Mouse (Mus musculus) left cerebral cortex, adult 2 months (tissue): Measurements from ENCODE around the gene Mrpl23. TPM values are rescaled to one million over a fixed set of nuclear protein-coding genes. Genes with fewer than 3 reads are reported as not detected.

Experiments used
- DNase-seq, 2 experiments: peaks; one replicate each; pipeline ENCODE4 v3.0.0; 2021 to 2022; ENCODE audit warnings: low spot score in 2 of 2, mixed read lengths in 1 of 2; ENCODE audit errors: extremely low spot score in 1 of 2
- H3K27ac ChIP-seq: fragments of 200-600 bp; 2 replicates; pipeline ENCODE4 v1.8.1; 2022
- H3K4me3 ChIP-seq: fragments of 200-600 bp; 2 replicates; pipeline ENCODE4 v1.8.1; 2022
- CTCF ChIP-seq: fragments of 200-600 bp; IDR thresholded peaks from 2 replicates; pipeline ENCODE4 v1.8.1; 2022; ENCODE audit warnings: antibody characterized with exemption, mild to moderate bottlenecking, moderate library complexity
- intact Hi-C: fragments of 180-260 bp; cut with DNase I; formaldehyde crosslinking; loops from one replicate; pipeline ENCODE4 v1.15.1; 2025
- total RNA-seq, 2 experiments: library from RNA; stranded (reverse); gene quantifications; 2 replicates each; pipeline ENCODE4 v1.2.3; 2021

The Mrpl23 gene
- total RNA-seq, 2 experiments from 2014 or later: 4.7 to 6.7 TPM

- Histone ChIP-seq H3K4me3 (no peak overlapping the region), H3K27ac (no peak overlapping the region)
- intact Hi-C loops: no loop called here
- TF ChIP-seq CTCF: no peak
- no peak for DNase-seq
These were observed 9.1 kb upstream of the Mrpl23 start for GRCm38 (mm10) chr7:142523200-142523990.

GRCm38 (mm10) chr7:142525342-142526178 is 6.9 kb upstream of the Mrpl23 start:
- H3K27ac ChIP-seq: no peak overlapping the region
- intact Hi-C loops: no loop called here
- DNase-seq: no peak
- no peak for TF ChIP-seq CTCF
- no peak overlapping the region for H3K4me3 ChIP-seq

GRCm38 (mm10) chr7:142529350-142529749 is 3.1 kb upstream of the Mrpl23 start:
- TF ChIP-seq CTCF: no peak
- Histone ChIP-seq H3K4me3 (no peak overlapping the region), H3K27ac (no peak overlapping the region)
- no peak for DNase-seq
- intact Hi-C loops: no loop called here

GRCm38 (mm10) chr7:142531973-142532521 is 439 bp upstream of the Mrpl23 start:
- DNase-seq: no peak
- intact Hi-C loops: loop anchor here (2.0 kb wide), 1 partner anchor 197 kb away; no protein-coding TSS in a partner anchor
- TF ChIP-seq CTCF: no peak
- Histone ChIP-seq H3K27ac (no peak overlapping the region), H3K4me3 (no peak overlapping the region)

GRCm38 (mm10) chr7:142533059-142533855 is 771 bp downstream of the Mrpl23 start:
- TF ChIP-seq CTCF: peak; percentile 94
- intact Hi-C loops: loop anchor here (2.0 kb wide), 1 partner anchor 198 kb away; no protein-coding TSS in a partner anchor
- H3K4me3 ChIP-seq: peak overlapping the region; percentile 84
- H3K27ac ChIP-seq: peak overlapping the region; percentile 87
- DNase-seq: peak; percentile 83 to 88

- TF ChIP-seq CTCF: no peak
- intact Hi-C loops: no loop called here
- no peak overlapping the region for H3K4me3 ChIP-seq
- no peak for DNase-seq
- H3K27ac ChIP-seq: no peak overlapping the region
These were observed 2.6 kb downstream of the Mrpl23 start for GRCm38 (mm10) chr7:142535116-142535515.

GRCm38 (mm10) chr7:142535832-142536231 is 3.3 kb downstream of the Mrpl23 start:
- TF ChIP-seq CTCF: no peak
- intact Hi-C loops: no loop called here
- H3K4me3 ChIP-seq: no peak overlapping the region
- DNase-seq: no peak
- H3K27ac ChIP-seq: no peak overlapping the region

GRCm38 (mm10) chr7:142537181-142537580 is 4.7 kb downstream of the Mrpl23 start:
- no peak overlapping the region for H3K4me3 ChIP-seq
- H3K27ac ChIP-seq: no peak overlapping the region
- no peak for TF ChIP-seq CTCF
- no peak for DNase-seq
- intact Hi-C loops: no loop called here

GRCm38 (mm10) chr7:142537879-142538278 is 5.4 kb downstream of the Mrpl23 start:
- TF ChIP-seq CTCF: peak; percentile 95
- Histone ChIP-seq H3K4me3 (no peak overlapping the region), H3K27ac (no peak overlapping the region)
- intact Hi-C loops: loop anchor here (2.0 kb wide), 2 partner anchors 43 to 135 kb away; no protein-coding TSS in a partner anchor
- DNase-seq: peak; percentile 29 to 67

- no peak for TF ChIP-seq CTCF
- no peak overlapping the region for H3K27ac ChIP-seq
- intact Hi-C loops: loop anchor here (2.0 kb wide), 2 partner anchors 43 to 135 kb away; no protein-coding TSS in a partner anchor
These were observed 5.8 kb downstream of the Mrpl23 start for GRCm38 (mm10) chr7:142538291-142538690.

GRCm38 (mm10) chr7:142538766-142539165 is 6.3 kb downstream of the Mrpl23 start:
- intact Hi-C loops: loop anchor here (2.0 kb wide), 2 partner anchors 42 to 134 kb away; no protein-coding TSS in a partner anchor
- TF ChIP-seq CTCF: no peak
- H3K27ac ChIP-seq: no peak overlapping the region
- no peak overlapping the region for H3K4me3 ChIP-seq
- no peak for DNase-seq

More at GRCm38 (mm10) chr7:142538291-142538690, 5.8 kb downstream of the Mrpl23 start:
- no peak overlapping the region for H3K4me3 ChIP-seq
- DNase-seq: no peak
